Mouse (Mus musculus) cortical plate, adult 2 months (tissue): ENCODE measurements around the gene Klhdc8a. TPM values are rescaled to one million over a fixed set of nuclear protein-coding genes. Genes with fewer than 3 reads are reported as not detected.

Source experiments
- H3K27ac ChIP-seq: fragments of 200-500 bp; 2 replicates; pipeline ENCODE4 v1.5.1; 2012; ENCODE audit warnings: low read length, control low read depth, inconsistent platforms; ENCODE audit not compliant: insufficient read depth
- H3K4me1 ChIP-seq: fragments of 200-500 bp; 2 replicates; pipeline ENCODE4 v1.6.1; 2011; ENCODE audit warnings: low read length; ENCODE audit not compliant: control insufficient read depth, insufficient read depth
- H3K4me3 ChIP-seq: fragments of 200-500 bp; 2 replicates; pipeline ENCODE4 v1.5.1; 2011; ENCODE audit warnings: mild to moderate bottlenecking, low read length, control low read depth; ENCODE audit not compliant: insufficient read depth
- CTCF ChIP-seq: fragments of 200-500 bp; IDR thresholded peaks from 2 replicates; pipeline ENCODE4 v1.5.1; 2011; ENCODE audit warnings: mild to moderate bottlenecking, control low read depth, low read length; ENCODE audit not compliant: insufficient read depth; ENCODE audit errors: extremely low read depth
- POLR2A ChIP-seq: fragments of 200-500 bp; IDR thresholded peaks from 2 replicates; pipeline ENCODE4 v1.6.1; 2011; ENCODE audit warnings: mild to moderate bottlenecking, low read length, control low read depth; ENCODE audit not compliant: insufficient read depth; ENCODE audit errors: extremely low read depth
- polyA plus RNA-seq: library from polyadenylated mRNA; depleted of rRNA; stranded (reverse); fragments of >200 nt; gene quantifications from 2 replicates; pipeline ENCODE4 v1.2.3, GENCODE M21; 2012

Gene Klhdc8a
- polyA plus RNA-seq, 1 experiment: 9.4 TPM

- Histone ChIP-seq H3K4me1 (no peaks in the 10 kb centered on the region), H3K27ac (no peak overlapping the region), H3K4me3 (no peak overlapping the region)
- TF ChIP-seq POLR2A: no peak
- TF ChIP-seq CTCF: no peak
Observed at GRCm38 (mm10) chr1:132328565-132328964, 30.1 kb downstream of the Klhdc8a start.

DNA sequence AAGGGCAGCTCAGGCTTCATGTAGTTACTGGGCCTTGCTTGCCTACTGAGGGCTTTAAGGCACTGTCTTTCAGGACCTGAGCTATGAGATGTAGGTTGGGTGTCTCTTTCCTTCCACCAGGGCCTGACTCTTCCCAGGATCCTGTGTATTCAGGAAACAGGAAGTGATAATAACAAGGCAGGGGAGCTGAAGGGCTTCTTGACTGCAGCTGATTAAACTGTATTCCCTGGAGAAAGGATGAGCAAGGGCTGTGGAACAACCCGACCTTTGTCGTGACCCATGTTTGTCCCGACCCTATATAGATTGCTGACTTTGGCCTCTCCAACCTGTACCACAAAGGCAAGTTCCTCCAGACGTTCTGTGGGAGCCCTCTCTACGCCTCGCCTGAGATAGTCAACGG is 31.2 kb downstream of the Klhdc8a start:
- TF ChIP-seq CTCF: no peak
- no peak for TF ChIP-seq POLR2A
- H3K27ac ChIP-seq: no peak overlapping the region
- H3K4me3 ChIP-seq: no peak overlapping the region
- no peaks in the 10 kb centered on the region for H3K4me1 ChIP-seq

DNA sequence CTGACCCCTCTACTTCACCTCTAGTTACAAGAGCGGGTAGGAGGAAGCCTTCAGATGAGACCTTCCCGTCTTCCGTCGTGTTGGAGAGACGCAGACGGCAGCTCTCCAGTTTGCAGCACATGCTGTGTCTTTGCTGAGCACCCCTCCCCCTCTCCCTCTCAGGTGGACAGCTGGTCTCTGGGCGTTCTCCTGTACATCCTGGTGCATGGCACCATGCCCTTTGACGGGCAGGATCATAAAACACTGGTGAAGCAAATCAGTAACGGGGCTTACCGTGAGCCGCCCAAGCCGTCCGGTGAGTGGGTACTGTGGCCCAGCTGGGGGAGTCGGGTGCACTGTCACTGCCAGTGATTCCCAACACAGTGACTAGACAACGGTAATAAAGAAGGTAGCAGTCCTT is 32.0 kb downstream of the Klhdc8a start:
- no peak overlapping the region for H3K4me3 ChIP-seq
- no peaks in the 10 kb centered on the region for H3K4me1 ChIP-seq
- TF ChIP-seq CTCF (no peak), POLR2A (no peak)
- H3K27ac ChIP-seq: no peak overlapping the region

DNA sequence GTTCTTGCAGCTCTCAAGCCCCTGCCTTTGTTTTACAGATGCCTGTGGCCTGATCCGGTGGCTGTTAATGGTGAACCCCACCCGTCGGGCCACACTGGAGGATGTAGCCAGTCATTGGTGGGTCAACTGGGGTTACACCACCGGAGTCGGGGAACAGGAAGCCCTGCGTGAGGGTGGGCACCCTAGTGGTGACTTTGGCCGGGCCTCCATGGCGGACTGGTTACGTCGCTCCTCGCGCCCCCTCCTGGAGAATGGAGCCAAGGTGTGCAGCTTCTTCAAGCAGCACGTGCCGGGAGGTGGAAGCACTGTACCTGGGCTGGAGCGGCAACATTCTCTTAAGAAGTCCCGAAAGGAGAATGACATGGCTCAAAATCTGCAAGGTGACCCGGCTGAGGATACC is 32.9 kb downstream of the Klhdc8a start:
- H3K27ac ChIP-seq: no peak overlapping the region
- no peak overlapping the region for H3K4me3 ChIP-seq
- H3K4me1 ChIP-seq: no peaks in the 10 kb centered on the region
- TF ChIP-seq POLR2A: no peak
- no peak for TF ChIP-seq CTCF

DNA sequence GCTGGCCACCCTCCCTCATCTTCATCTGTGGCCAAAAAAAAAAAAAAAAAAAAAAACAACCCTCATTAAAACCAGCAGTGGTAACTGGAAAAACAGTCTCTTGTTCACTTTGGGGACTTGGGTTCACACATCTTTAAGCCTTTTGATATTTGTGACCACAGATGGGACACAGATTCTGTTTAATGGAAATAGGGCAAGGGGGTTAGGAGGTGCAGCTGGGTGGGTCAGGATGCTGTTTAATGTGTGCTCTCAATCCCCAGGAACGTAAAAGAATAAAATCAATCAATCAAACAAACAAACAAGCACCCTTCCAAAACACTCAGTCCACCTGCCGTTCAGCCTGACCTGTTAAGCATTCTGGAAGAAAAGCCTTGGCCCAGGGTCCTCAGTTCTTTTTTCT is 34.8 kb downstream of the Klhdc8a start:
- Histone ChIP-seq H3K4me3 (no peak overlapping the region), H3K27ac (no peak overlapping the region), H3K4me1 (no peaks in the 10 kb centered on the region)
- TF ChIP-seq POLR2A (no peak), CTCF (no peak)

DNA sequence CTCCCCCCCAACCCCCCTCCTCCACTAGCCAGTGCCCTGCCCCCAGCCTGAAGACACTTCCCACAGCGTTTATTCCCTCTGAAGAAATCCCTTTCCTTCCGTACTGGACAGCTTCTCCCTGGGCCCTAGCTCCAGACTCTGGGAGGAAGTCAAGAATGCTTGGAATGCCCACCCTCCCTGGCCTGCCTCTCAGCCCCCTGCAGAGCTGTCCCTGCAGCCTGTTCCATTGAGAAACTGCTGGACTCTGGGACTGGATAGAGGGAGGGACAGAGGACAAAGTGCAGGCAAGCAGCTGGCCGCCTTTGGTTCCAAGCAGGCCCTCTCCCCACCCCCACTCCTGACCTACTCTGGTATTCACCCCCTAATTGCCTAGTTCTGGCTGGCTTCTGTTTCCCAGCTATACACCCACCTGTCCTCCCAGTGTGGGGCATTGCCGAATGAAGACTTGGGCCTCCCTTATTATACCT is 35.3 kb downstream of the Klhdc8a start:
- no peaks in the 10 kb centered on the region for H3K4me1 ChIP-seq
- no peak overlapping the region for H3K4me3 ChIP-seq
- TF ChIP-seq POLR2A: no peak
- TF ChIP-seq CTCF: no peak
- no peak overlapping the region for H3K27ac ChIP-seq

- Histone ChIP-seq H3K4me3 (no peak overlapping the region), H3K27ac (no peak overlapping the region), H3K4me1 (no peaks in the 10 kb centered on the region)
- TF ChIP-seq POLR2A (no peak), CTCF (no peak)
Observed at GRCm38 (mm10) chr1:132334178-132334801, 35.9 kb downstream of the Klhdc8a start.

DNA sequence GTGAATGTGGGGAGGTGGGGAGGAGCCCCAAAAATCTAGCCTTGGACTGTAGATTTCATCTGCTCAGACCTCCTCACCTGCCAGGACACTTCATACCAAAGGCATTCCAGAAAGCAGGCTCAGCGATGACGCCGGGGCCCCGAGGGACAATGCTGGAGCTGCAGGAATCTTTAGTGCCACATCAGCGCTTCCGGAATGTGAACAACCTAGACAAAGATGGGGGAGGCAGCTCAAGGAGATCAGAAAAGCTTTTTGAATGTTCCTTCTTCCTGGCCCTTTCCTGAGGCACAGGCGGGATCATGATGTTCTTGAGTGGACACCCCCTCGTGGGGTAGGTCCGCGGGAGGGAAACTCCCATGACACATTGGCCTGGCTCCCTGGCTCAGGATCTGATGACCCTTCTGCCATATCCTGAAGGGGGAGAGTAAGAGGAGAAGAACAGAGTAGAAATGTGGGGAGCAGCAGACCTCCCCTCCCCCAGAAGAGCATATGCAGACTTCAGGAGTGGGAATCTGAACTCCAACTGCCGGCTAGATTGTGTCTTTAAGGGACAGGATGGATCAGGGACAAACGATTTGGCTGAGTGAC is 37.0 kb downstream of the Klhdc8a start:
- no peak for TF ChIP-seq POLR2A
- Histone ChIP-seq H3K4me3 (no peak overlapping the region), H3K27ac (no peak overlapping the region), H3K4me1 (no peaks in the 10 kb centered on the region)

DNA sequence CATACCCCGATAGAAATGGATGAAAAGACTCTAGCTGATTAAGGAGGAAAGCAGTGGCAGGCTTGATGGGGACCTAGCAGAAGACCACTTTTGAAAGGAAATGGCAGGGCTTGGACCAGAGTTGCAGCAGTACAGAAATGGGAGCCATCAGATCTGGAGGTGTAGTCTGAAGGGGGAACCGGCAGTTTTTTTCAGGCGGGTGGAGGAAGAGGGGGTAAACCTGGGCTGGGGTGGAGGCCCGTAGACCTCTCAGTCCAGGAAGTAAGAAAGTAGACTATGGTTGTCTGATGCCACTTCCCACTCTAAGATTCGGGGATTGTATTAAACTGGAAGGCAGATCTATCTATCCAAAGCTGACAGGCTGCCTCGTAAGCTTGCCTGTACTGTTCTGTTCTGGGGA is 38.5 kb downstream of the Klhdc8a start:
- Histone ChIP-seq H3K4me1 (no peaks in the 10 kb centered on the region), H3K4me3 (no peak overlapping the region), H3K27ac (no peak overlapping the region)
- TF ChIP-seq CTCF (no peak), POLR2A (no peak)

GRCm38 (mm10) chr1:132338027-132338660 is 39.7 kb downstream of the Klhdc8a start:
- Histone ChIP-seq H3K4me3 (no peak overlapping the region), H3K27ac (no peak overlapping the region), H3K4me1 (no peaks in the 10 kb centered on the region)
- TF ChIP-seq CTCF (no peak), POLR2A (no peak)
